Mouse (Mus musculus) limb, embryonic 15.5 days (tissue): ENCODE measurements around the gene Dock9. TPM values are rescaled to one million over a fixed set of nuclear protein-coding genes. Genes with fewer than 3 reads are reported as not detected.

Experiments
- ATAC-seq: fragments of 200-750 bp; cut with Nextera tagmentation; 2 replicates; pipeline ENCODE4 v1.8.0; 2017; ENCODE audit warnings: low read depth, moderate TSS enrichment; ENCODE audit not compliant: insufficient number of reproducible peaks, low FRiP score, low TSS enrichment
- H3K27ac ChIP-seq: fragments of 300-500 bp; sonication (generic); 2 replicates; pipeline ENCODE4 v1.5.1; 2015; ENCODE audit warnings: moderate library complexity, mild to moderate bottlenecking, inconsistent platforms
- H3K27me3 ChIP-seq: fragments of 300-500 bp; sonication (generic); 2 replicates; pipeline ENCODE4 v1.6.1; 2015; ENCODE audit warnings: inconsistent platforms
- H3K36me3 ChIP-seq: fragments of 300-500 bp; sonication (generic); 2 replicates; pipeline ENCODE4 v1.6.1; 2015; ENCODE audit warnings: inconsistent platforms
- H3K4me1 ChIP-seq: fragments of 300-500 bp; sonication (generic); 2 replicates; pipeline ENCODE4 v1.6.1; 2015; ENCODE audit warnings: inconsistent platforms
- H3K4me2 ChIP-seq: fragments of 300-500 bp; sonication (generic); 2 replicates; pipeline ENCODE4 v1.6.1; 2015; ENCODE audit warnings: mild to moderate bottlenecking, inconsistent platforms
- H3K4me3 ChIP-seq: fragments of 300-500 bp; sonication (generic); 2 replicates; pipeline ENCODE4 v1.5.1; 2015; ENCODE audit warnings: mild to moderate bottlenecking, inconsistent platforms
- H3K9ac ChIP-seq: fragments of 300-500 bp; sonication (generic); 2 replicates; pipeline ENCODE4 v1.6.1; 2015; ENCODE audit warnings: inconsistent platforms
- H3K9me3 ChIP-seq: fragments of 300-500 bp; sonication (generic); 2 replicates; pipeline ENCODE4 v1.6.1; 2016; ENCODE audit warnings: inconsistent platforms
- WGBS: fragments of 180-500 bp; shearing (Covaris S2); methylation state at CpG from one replicate; pipeline ENCODE4 v1.1.7; 2015; 5-methylcytosine and 5-hydroxymethylcytosine counted together
- polyA plus RNA-seq: library from polyadenylated mRNA; unstranded; fragments of >200 nt; fragmentation: Nextera tagmentation; extraction: Ambion mirVana; gene quantifications from 2 replicates; pipeline ENCODE4 v1.2.1, GENCODE M21; 2015

Dock9 gene
- polyA plus RNA-seq, 1 experiment from 2014 or later: 11.0 TPM

- Histone ChIP-seq H3K36me3 (no peaks in the 10 kb centered on the region), H3K9me3 (no peaks in the 10 kb centered on the region), H3K9ac (no peak overlapping the region), H3K27ac (no peak overlapping the region), H3K4me1 (peaks cover 6% of the 10 kb centered on the region), H3K27me3 (no peaks in the 10 kb centered on the region), H3K4me2 (no peak overlapping the region), H3K4me3 (no peak overlapping the region)
- 83% methylated on average over 3 of the region's 3 CpGs for WGBS
- ATAC-seq: no peak
Measured at GRCm38 (mm10) chr14:121789273-121789672, 8.4 kb downstream of the Dock9 start.

GRCm38 (mm10) chr14:121788451-121788850 lies 9.2 kb downstream of the Dock9 start:
- Histone ChIP-seq H3K36me3 (no peaks in the 10 kb centered on the region), H3K9me3 (no peaks in the 10 kb centered on the region), H3K27me3 (no peaks in the 10 kb centered on the region), H3K4me3 (no peak overlapping the region), H3K4me2 (no peak overlapping the region), H3K27ac (no peak overlapping the region), H3K9ac (no peak overlapping the region), H3K4me1 (peaks cover 6% of the 10 kb centered on the region)
- 87% methylated on average over 6 of the region's 6 CpGs for WGBS
- ATAC-seq: no peak

DNA sequence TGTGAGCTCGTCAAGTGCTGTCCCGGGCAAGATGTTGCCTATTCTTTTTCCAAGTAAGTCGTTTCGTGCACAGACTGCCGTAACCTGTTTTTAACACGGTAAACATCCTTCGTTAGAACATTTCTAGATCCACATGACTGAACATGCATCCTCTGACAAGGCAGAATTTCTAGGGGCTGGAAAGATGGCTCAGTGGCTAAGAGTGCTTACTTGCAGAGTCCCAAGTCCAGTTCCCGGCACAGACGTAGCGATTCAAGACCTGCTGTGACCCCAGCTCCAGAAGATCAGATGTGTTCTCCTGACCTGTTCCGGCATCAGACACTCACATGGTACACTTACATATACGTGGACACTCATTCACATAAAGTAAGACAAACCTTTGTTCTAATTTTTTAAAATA lies 10.2 kb downstream of the Dock9 start:
- no peak for ATAC-seq
- no peak overlapping the region for H3K4me3 ChIP-seq
- H3K27ac ChIP-seq: no peak overlapping the region
- H3K9me3 ChIP-seq: no peaks in the 10 kb centered on the region
- 80% methylated on average over 12 of the region's 12 CpGs for WGBS
- no peak overlapping the region for H3K4me2 ChIP-seq
- H3K4me1 ChIP-seq: peaks cover 6% of the 10 kb centered on the region
- no peak overlapping the region for H3K9ac ChIP-seq
- no peaks in the 10 kb centered on the region for H3K36me3 ChIP-seq
- H3K27me3 ChIP-seq: no peaks in the 10 kb centered on the region; the same call in 1 of the 2 replicates

DNA sequence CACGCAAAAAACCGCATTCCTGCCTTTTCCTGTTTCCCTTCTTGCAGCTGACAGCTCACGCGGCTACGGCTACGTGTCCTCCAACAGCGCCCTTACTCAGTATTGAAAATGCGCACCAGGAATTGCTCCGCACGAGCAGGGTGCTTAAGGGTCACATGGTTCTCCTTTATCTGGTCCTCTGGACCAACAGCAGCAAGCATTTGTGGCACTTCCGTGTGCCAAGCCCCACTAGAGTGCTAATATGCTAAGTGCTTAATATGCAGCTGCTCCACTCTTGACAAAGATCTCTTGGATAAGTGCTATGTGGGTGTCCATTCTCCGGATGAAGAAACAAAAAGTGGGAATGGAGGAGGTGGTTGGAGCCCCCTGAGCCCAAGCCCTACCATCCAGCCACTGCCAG lies 10.7 kb downstream of the Dock9 start:
- 81% methylated on average over 12 of the region's 12 CpGs for WGBS
- 0 out of 2 replicates have a peak overlapping the region, but pooled peaks have one; percentile 47 for H3K27ac ChIP-seq
- no peaks in the 10 kb centered on the region; the same call in 1 of the 2 replicates for H3K27me3 ChIP-seq
- H3K4me3 ChIP-seq: no peak overlapping the region
- H3K36me3 ChIP-seq: no peaks in the 10 kb centered on the region
- no peaks in the 10 kb centered on the region for H3K9me3 ChIP-seq
- H3K9ac ChIP-seq: no peak overlapping the region
- H3K4me2 ChIP-seq: no peak overlapping the region
- peaks cover 6% of the 10 kb centered on the region for H3K4me1 ChIP-seq
- ATAC-seq: no peak

DNA sequence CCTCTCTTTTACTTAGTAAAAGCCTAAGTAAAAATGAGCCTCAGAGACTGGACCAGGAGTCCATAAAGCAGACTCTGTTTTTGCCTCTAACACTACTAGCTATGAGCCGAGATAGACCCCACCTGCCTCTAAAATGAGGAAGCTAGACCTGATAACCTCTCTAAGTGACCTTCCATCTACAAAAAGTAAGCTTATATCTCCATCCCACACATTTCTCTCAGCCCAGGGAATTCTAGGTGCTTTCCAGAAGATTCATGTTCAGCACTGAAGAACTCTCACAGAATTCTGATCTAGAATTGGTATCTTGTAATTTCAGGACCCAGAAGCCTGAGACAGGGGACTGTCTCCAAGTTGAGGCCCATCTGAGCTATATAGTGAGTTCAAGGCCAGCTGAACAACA lies 12.2 kb downstream of the Dock9 start:
- 61% methylated on average over 1 of the region's 1 CpGs for WGBS
- peaks cover 15% of the 10 kb centered on the region for H3K4me1 ChIP-seq
- H3K4me3 ChIP-seq: no peak overlapping the region
- H3K9ac ChIP-seq: no peak overlapping the region
- H3K27me3 ChIP-seq: no peaks in the 10 kb centered on the region; the same call in 1 of the 2 replicates
- H3K36me3 ChIP-seq: no peaks in the 10 kb centered on the region
- no peaks in the 10 kb centered on the region for H3K9me3 ChIP-seq
- ATAC-seq: no peak
- H3K27ac ChIP-seq: no peak overlapping the region
- no peak overlapping the region for H3K4me2 ChIP-seq

DNA sequence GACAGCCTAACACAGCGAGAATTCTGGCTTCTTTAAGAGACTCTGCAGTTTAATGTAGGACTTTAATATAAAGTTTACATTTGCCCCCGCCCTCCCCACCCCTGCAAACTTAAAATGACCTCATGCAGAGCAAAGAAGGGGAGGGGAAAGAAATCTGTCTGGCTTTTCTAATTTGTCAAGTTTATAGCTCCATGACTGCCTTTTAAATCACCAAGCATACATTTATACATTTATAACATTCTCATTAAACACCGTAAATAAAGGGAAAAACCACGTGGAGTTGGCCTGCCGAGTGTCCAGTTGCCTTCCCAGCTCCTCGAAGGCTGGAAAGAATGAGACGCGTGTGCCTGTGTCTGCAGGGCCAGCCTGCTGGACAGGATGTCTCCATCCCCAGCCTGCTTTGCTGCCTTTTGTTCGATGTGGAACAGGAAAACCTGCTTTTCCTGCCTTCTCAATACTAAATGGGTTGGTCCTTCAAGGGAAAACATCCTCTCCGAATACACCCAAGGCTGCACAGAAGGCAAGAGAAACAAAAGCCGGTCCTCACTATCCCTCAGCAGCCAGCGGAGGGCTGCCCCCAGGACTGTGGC lies 16.6 kb downstream of the Dock9 start:
- no peaks in the 10 kb centered on the region for H3K36me3 ChIP-seq
- H3K4me2 ChIP-seq: no peak overlapping the region
- peak overlapping the region; percentile 71 for H3K27ac ChIP-seq
- H3K9ac ChIP-seq: no peak overlapping the region
- H3K4me1 ChIP-seq: peaks cover 18% of the 10 kb centered on the region
- H3K27me3 ChIP-seq: no peaks in the 10 kb centered on the region; the same call in 1 of the 2 replicates
- H3K4me3 ChIP-seq: no peak overlapping the region
- H3K9me3 ChIP-seq: no peaks in the 10 kb centered on the region
- ATAC-seq: no peak
- WGBS: 21% methylated on average over 12 of the region's 12 CpGs

DNA sequence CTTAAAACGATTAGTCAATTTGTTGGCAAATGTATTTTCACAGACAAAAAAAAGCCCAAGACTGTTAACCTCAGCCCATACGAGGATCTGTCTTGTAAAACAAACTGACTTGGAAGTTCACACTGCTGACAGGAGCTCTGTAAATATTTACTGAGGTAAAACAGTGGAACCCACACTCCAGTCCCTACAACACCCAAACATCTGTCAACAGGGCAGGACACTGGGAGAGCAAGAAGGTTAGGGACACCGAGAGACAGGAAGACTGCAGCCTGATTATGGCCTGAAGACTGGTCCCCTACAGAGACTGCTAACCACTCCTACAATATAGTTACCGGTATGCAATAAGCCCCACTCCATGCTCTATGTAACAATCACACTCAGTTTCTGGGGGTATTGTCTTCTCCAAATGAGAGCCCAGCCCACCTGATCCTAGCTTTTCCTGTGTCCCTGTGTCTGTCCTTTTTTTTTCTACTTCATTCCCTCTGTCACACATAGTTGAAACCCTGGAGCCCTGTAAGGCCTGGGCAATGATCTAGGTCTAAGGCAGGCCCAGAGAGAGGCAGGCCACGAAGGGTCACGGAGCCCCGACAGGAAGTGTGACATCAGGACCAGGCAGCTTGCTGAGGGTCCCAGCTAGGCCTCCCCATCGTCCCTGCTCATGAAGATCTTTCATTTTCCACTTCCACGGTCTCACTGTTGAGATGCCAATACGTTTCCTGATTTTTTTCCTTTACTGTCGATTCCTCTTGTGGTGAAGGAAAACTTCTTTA lies 17.3 kb downstream of the Dock9 start:
- H3K36me3 ChIP-seq: no peaks in the 10 kb centered on the region
- ATAC-seq: no peak
- H3K9ac ChIP-seq: no peak overlapping the region
- H3K27ac ChIP-seq: peak overlapping the region; percentile 71
- H3K4me2 ChIP-seq: no peak overlapping the region
- no peaks in the 10 kb centered on the region; the same call in 1 of the 2 replicates for H3K27me3 ChIP-seq
- H3K4me1 ChIP-seq: peaks cover 18% of the 10 kb centered on the region
- no peaks in the 10 kb centered on the region for H3K9me3 ChIP-seq
- no peak overlapping the region for H3K4me3 ChIP-seq
- 39% methylated on average over 11 of the region's 11 CpGs for WGBS

DNA sequence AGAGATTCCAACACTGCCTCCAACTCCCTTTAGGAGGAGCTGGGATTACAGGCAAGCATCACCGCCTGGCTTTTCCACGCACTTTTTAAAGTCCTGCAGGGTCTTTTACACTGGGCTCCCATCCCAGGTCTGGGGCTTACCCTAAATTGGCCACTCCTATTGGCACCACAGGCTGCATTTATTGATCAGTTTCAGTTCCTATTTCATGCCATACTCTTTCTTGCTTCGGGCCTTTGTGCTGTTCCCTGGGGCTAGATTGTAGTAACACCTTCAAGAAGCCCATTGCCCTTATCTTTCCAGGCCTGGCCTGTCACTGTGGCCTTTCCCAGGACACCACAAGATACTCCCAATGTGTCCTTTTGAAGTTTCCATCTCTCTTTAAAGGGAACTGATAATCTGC lies 18.0 kb downstream of the Dock9 start:
- Histone ChIP-seq H3K4me1 (peaks cover 19% of the 10 kb centered on the region), H3K27ac (no peak overlapping the region)

GRCm38 (mm10) chr14:121777279-121777831 lies 20.3 kb downstream of the Dock9 start:
- Histone ChIP-seq H3K36me3 (no peaks in the 10 kb centered on the region), H3K4me2 (no peak overlapping the region), H3K9ac (no peak overlapping the region), H3K27me3 (no peaks in the 10 kb centered on the region; the same call in 1 of the 2 replicates), H3K27ac (no peak overlapping the region), H3K4me3 (no peak overlapping the region), H3K4me1 (peaks cover 25% of the 10 kb centered on the region), H3K9me3 (no peaks in the 10 kb centered on the region)
- 68% methylated on average over 4 of the region's 4 CpGs for WGBS
- ATAC-seq: no peak

More for the DNA sequence above, 18.0 kb downstream of the Dock9 start:
- H3K4me2 ChIP-seq: no peak overlapping the region
- H3K9me3 ChIP-seq: no peaks in the 10 kb centered on the region
- H3K4me3 ChIP-seq: no peak overlapping the region
- H3K36me3 ChIP-seq: no peaks in the 10 kb centered on the region
- no peak overlapping the region for H3K9ac ChIP-seq
- 58% methylated on average over 3 of the region's 3 CpGs for WGBS
- no peak for ATAC-seq
- H3K27me3 ChIP-seq: no peaks in the 10 kb centered on the region; the same call in 1 of the 2 replicates

- Histone ChIP-seq H3K4me1 (peaks cover 23% of the 10 kb centered on the region), H3K27me3 (no peaks in the 10 kb centered on the region), H3K27ac (no peak overlapping the region), H3K4me2 (no peak overlapping the region), H3K36me3 (no peaks in the 10 kb centered on the region), H3K9me3 (no peaks in the 10 kb centered on the region), H3K9ac (no peak overlapping the region), H3K4me3 (no peak overlapping the region)
- ATAC-seq: no peak
- 83% methylated on average over 4 of the region's 4 CpGs for WGBS
Measured at GRCm38 (mm10) chr14:121776749-121777148, 20.9 kb downstream of the Dock9 start.

DNA sequence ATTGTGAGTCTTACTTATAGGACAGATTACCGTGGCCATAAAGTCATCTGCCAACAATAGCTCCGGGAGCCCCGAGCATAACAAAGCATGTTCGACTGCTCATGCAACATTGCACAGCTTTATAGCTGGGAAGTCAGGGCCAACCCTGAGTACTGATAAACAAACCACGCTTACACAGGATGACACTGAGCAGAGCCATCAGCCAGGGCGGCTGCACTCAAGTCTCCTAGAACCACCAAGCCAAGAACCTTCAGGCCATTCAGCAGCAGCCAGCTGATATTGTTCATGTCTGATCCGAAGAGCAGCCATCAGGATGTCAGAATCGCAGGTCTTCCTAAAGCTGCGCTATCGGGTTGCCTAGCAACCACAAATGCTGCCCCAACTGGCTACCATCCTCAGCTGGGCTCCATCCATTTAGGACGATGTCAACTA lies 35.6 kb downstream of the Dock9 start:
- no peak overlapping the region for H3K9ac ChIP-seq
- ATAC-seq: no peak
- 52% methylated on average over 11 of the region's 11 CpGs for WGBS
- H3K36me3 ChIP-seq: no peaks in the 10 kb centered on the region
- H3K27ac ChIP-seq: no peak overlapping the region
- H3K4me1 ChIP-seq: no peaks in the 10 kb centered on the region
- H3K4me3 ChIP-seq: no peak overlapping the region
- no peak overlapping the region for H3K4me2 ChIP-seq
- no peaks in the 10 kb centered on the region for H3K9me3 ChIP-seq
- no peaks in the 10 kb centered on the region for H3K27me3 ChIP-seq

DNA sequence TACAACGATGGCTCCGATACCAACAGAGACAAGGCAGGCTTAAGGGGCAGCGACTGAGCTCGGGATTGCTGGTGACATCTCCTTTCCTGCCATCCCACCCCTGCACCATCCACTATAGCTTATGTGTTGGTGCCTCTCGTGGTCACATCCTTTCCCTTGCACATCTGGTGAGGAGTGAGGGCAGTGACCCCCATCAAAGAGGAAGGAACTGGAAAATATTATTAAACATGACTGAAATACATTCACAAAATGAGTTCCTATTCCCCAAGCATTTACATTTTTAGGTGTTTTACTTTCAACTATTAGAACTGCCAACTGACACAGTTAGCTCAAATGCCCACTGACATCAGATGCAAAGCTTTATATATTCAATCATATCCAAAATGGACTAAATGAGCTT lies 37.2 kb downstream of the Dock9 start:
- no peaks in the 10 kb centered on the region for H3K36me3 ChIP-seq
- H3K4me3 ChIP-seq: no peak overlapping the region
- no peak overlapping the region for H3K9ac ChIP-seq
- H3K4me2 ChIP-seq: no peak overlapping the region
- no peaks in the 10 kb centered on the region for H3K9me3 ChIP-seq
- H3K4me1 ChIP-seq: no peaks in the 10 kb centered on the region
- H3K27me3 ChIP-seq: no peaks in the 10 kb centered on the region
- no peak for ATAC-seq
- WGBS: 82% methylated on average over 5 of the region's 5 CpGs
- no peak overlapping the region for H3K27ac ChIP-seq
